ENCODE assay signal across 8 mouse cellular contexts in genomic region chr13:25055111-25055554, GRCm38 (mm10). TPM values are rescaled to one million over a fixed set of nuclear protein-coding genes. Genes with fewer than 3 reads are reported as not detected.
A peak's percentile ranks its signal among the peaks of the same experiment; 100 is the strongest.
DNase-seq lines count a peak whose midpoint lies in the region; ATAC-seq lines count a peak whose summit lies in the region.

No protein-coding gene starts in this region.

- peak overlapping the region; percentile 77 for H3K4me2 ChIP-seq in forebrain, embryonic 15.5 days (replicated peaks)
- peak overlapping the region; percentile 88 for H3K4me2 ChIP-seq in hindbrain, embryonic 13.5 days
- peak overlapping the region; percentile 85 for H3K4me2 ChIP-seq in lung, embryonic 15.5 days

- DNase-seq in R1 (ENCODE audit: low read depth, low spot score): peak; percentile 86
- DNase-seq in cerebellum, adult 11 months: peak; percentile 19
- peak; percentile 63 to 68 for DNase-seq in layer of hippocampus, postnatal 14 days (ENCODE audit: low spot score in 2 of 2)
- peak; percentile 82 for DNase-seq in retina, embryonic 14.5 days (ENCODE audit: low spot score)

- no peak overlapping the region for H3K27ac ChIP-seq in forebrain, embryonic 15.5 days (replicated peaks)
- no peak overlapping the region for H3K27ac ChIP-seq in hindbrain, embryonic 13.5 days
- no peak overlapping the region for H3K27ac ChIP-seq in lung, embryonic 15.5 days

- H3K9ac ChIP-seq in forebrain, embryonic 15.5 days (replicated peaks): peak overlapping the region; percentile 23
- peak overlapping the region; percentile 68 for H3K9ac ChIP-seq in hindbrain, embryonic 13.5 days
- H3K9ac ChIP-seq in lung, embryonic 15.5 days: peak overlapping the region; percentile 7; the same call in 1 of the 2 replicates

- H3K4me3 ChIP-seq in forebrain, embryonic 15.5 days: peak overlapping the region; percentile 44
- H3K4me3 ChIP-seq in hindbrain, embryonic 13.5 days: peak overlapping the region; percentile 53
- peak overlapping the region; percentile 47 for H3K4me3 ChIP-seq in lung, embryonic 15.5 days

- ATAC-seq in forebrain, embryonic 15.5 days (replicated peaks): peak; percentile 96
- peak; percentile 90 for ATAC-seq in hindbrain, embryonic 13.5 days (ENCODE audit: low FRiP score)
- ATAC-seq in lung, embryonic 15.5 days (ENCODE audit: borderline replicate concordance, extremely low read depth, low FRiP score, low TSS enrichment): peak; percentile 83; the same call in 1 of the 2 replicates
- no peak for ATAC-seq in erythroblast, adult 5-6 weeks (replicated peaks; ENCODE audit: low FRiP score, poor library complexity, severe bottlenecking)

- no peaks in the 10 kb centered on the region for H3K36me3 ChIP-seq in forebrain, embryonic 15.5 days
- no peaks in the 10 kb centered on the region for H3K36me3 ChIP-seq in hindbrain, embryonic 13.5 days
- H3K36me3 ChIP-seq in lung, embryonic 15.5 days: no peaks in the 10 kb centered on the region

- peaks cover 17% of the 10 kb centered on the region for H3K4me1 ChIP-seq in forebrain, embryonic 15.5 days
- peaks cover 19% of the 10 kb centered on the region for H3K4me1 ChIP-seq in hindbrain, embryonic 13.5 days (replicated peaks)
- H3K4me1 ChIP-seq in lung, embryonic 15.5 days: peaks cover 16% of the 10 kb centered on the region

- H3K9me3 ChIP-seq in forebrain, embryonic 15.5 days: no peaks in the 10 kb centered on the region
- H3K9me3 ChIP-seq in hindbrain, embryonic 13.5 days: peaks cover 5% of the 10 kb centered on the region; the same call in 1 of the 2 replicates
- H3K9me3 ChIP-seq in lung, embryonic 15.5 days: 0 out of 2 replicates have a peak, but pooled peaks cover 4% of the 10 kb centered on the region

- peaks cover 7% of the 10 kb centered on the region for H3K27me3 ChIP-seq in forebrain, embryonic 15.5 days
- H3K27me3 ChIP-seq in hindbrain, embryonic 13.5 days: peaks cover 36% of the 10 kb centered on the region
- H3K27me3 ChIP-seq in lung, embryonic 15.5 days: peaks cover 35% of the 10 kb centered on the region

- WGBS in forebrain, embryonic 15.5 days: under 1% methylated on average over 33 of the region's 35 CpGs
- under 1% methylated on average over 34 of the region's 35 CpGs for WGBS in hindbrain, embryonic 13.5 days
- WGBS in lung, embryonic 15.5 days: under 1% methylated on average over 34 of the region's 35 CpGs

RNA-seq across cellular contexts. Expression of gene Dcdc2a, which starts 0.7 kb away (rescaled TPM):
- polyA plus RNA-seq in forebrain, embryonic 15.5 days (2015; fragmentation: Nextera tagmentation; extraction: Ambion mirVana): 1.4 and 1.8 TPM in 2 replicates
- 2.9 and 5.0 TPM in 2 replicates for polyA plus RNA-seq in hindbrain, embryonic 13.5 days (2015; fragmentation: Nextera tagmentation; extraction: Ambion mirVana)
- 10 to 100 TPM in 1 of 2 experiments, 1 to 10 TPM in 1; 9.5 to 10.4 TPM for total RNA-seq in layer of hippocampus, postnatal 14 days (2021)
- polyA plus RNA-seq in lung, embryonic 15.5 days (2015; fragmentation: Nextera tagmentation; extraction: Ambion mirVana): 0.62 and 0.87 TPM in 2 replicates
- total RNA-seq in erythroblast, adult 5-6 weeks (2015; ENCODE audit: low replicate concordance): not detected in 2 replicates
- total RNA-seq in erythroblast, adult 5-6 weeks (2017; ENCODE audit: low replicate concordance): 0.14 TPM in 1 of 2 replicates, not detected in the other

RNA-seq across cellular contexts. Expression of gene Mrs2, which starts 35.0 kb away (rescaled TPM):
- polyA plus RNA-seq in forebrain, embryonic 15.5 days (2015; fragmentation: Nextera tagmentation; extraction: Ambion mirVana): 15.8 and 17.6 TPM in 2 replicates
- 18.1 and 19.8 TPM in 2 replicates for polyA plus RNA-seq in hindbrain, embryonic 13.5 days (2015; fragmentation: Nextera tagmentation; extraction: Ambion mirVana)
- 10 to 100 TPM; 60.4 to 62.1 TPM for total RNA-seq in layer of hippocampus, postnatal 14 days (2021)
- polyA plus RNA-seq in lung, embryonic 15.5 days (2015; fragmentation: Nextera tagmentation; extraction: Ambion mirVana): 13.5 and 16.8 TPM in 2 replicates
- 4.4 and 5.4 TPM in 2 replicates for total RNA-seq in erythroblast, adult 5-6 weeks (2015; ENCODE audit: low replicate concordance)
- total RNA-seq in erythroblast, adult 5-6 weeks (2017; ENCODE audit: low replicate concordance): 3.2 and 3.8 TPM in 2 replicates

Comparison
In these comparisons a context has a peak if more than half of its experiments do, and no peak if none do; other contexts are left out.
1. DNase-seq: peak in every context shown above with its lines; median percentile 86 in R1; 82 in retina, embryonic 14.5 days; 66 in layer of hippocampus, postnatal 14 days; 19 in cerebellum, adult 11 months.
2. H3K9ac ChIP-seq: peak in every context shown above with its lines; median percentile 68 in hindbrain, embryonic 13.5 days; 23 in forebrain, embryonic 15.5 days; 7 in lung, embryonic 15.5 days.